Mouse (Mus musculus) olfactory bulb, adult 2 months (tissue): ENCODE results near the gene Cby3.

Experiments used
- CTCF ChIP-seq: fragments of 200-500 bp; IDR thresholded peaks from 2 replicates; pipeline ENCODE4 v1.5.1; 2012; ENCODE audit warnings: low read depth, mild to moderate bottlenecking, low read length, moderate library complexity; ENCODE audit not compliant: insufficient read depth
- POLR2A ChIP-seq: fragments of 200-500 bp; IDR thresholded peaks from 2 replicates; pipeline ENCODE4 v1.6.1; 2012; ENCODE audit warnings: mild to moderate bottlenecking, low read depth, low read length, moderate library complexity; ENCODE audit not compliant: insufficient read depth

- no peak for TF ChIP-seq CTCF
- TF ChIP-seq POLR2A, result no peak
Observed at GRCm38 (mm10) chr11:50375421-50375820, 21.2 kb downstream of the Cby3 start.
